Mouse (Mus musculus): ENCODE data around the gene Tmigd3. TPM values are rescaled to one million over a fixed set of nuclear protein-coding genes. Genes with fewer than 3 reads are reported as not detected.

Gene Tmigd3
- total and polyA plus RNA-seq, 3 experiments, result 0.27 to 0.36 TPM; not detected in 1

DNA sequence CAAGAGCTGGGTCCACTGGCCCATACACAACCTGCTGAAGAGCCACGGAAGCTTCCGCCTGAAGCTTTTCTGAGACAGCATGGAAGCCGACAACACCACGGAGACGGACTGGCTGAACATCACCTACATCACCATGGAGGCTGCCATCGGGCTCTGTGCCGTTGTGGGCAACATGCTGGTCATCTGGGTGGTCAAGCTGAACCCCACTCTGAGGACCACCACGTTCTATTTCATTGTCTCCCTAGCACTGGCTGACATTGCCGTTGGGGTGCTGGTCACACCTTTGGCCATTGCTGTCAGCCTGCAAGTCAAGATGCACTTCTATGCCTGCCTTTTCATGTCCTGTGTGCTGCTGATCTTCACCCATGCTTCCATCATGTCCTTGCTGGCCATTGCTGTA is 34.0 kb downstream of the Tmigd3 start:
- DNase-seq (ENCODE audit: low read depth, low spot score), result no peak

DNA sequence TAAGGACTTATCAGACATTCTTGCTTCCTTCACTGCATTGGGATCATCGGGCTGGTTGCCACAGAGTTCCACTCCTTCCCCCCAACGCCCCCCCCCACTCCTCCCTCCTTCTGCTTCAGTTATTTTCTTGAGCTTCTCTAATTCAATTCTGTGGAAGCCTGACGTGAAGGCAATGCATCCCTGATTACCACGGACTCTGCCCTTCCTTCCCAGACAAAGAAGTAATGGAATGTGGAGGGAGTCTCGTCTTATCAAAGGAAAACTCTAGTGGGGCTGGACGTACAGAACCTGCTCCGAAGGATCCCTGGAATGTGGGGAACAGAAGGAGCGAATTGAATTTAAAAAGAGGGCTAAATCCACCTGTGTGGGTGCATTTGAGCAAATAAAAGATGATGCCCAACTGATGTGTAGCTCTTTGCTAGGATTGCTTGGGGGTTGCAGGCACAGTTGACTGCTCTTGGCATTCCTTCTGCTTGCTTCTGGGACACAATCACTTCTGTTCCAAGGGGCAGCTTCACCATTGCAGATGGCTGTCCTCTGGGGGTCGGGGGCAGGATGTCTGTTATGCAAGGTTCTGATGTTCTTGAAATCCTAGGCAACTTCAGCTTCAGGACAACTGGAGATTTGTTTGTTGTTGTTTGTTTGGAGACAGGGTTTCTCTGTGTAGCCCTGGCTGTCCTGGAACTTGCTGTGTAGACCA is 37.4 kb downstream of the Tmigd3 start:
- no peak for DNase-seq (ENCODE audit: low read depth, low spot score)
- Histone ChIP-seq H3K9me3 (replicated peaks; ENCODE audit: insufficient read depth, low read length) (no peaks in the 10 kb centered on the region), H3K9ac (ENCODE audit: control insufficient read depth, low read depth, low read length, poor library complexity, severe bottlenecking) (no peak overlapping the region), H3K79me2 (ENCODE audit: control insufficient read depth, insufficient read depth, low read length, poor library complexity) (no peaks in the 10 kb centered on the region), H3K27me3 (ENCODE audit: control insufficient read depth in 1 of 2, insufficient read depth in 2 of 2, low read length in 2 of 2) (no peaks in the 10 kb centered on the region), H3K4me3 (ENCODE audit: control insufficient read depth in 1 of 2, insufficient read depth in 1 of 2, low read depth in 2 of 2, low read length in 2 of 2) (no peak overlapping the region), H3K36me3 (ENCODE audit: control insufficient read depth in 1 of 2, insufficient read depth in 2 of 2, low read length in 2 of 2) (peaks cover 0 to 36% of the 10 kb centered on the region in 2 experiments; a peak in 2 of 4 replicates), H3K27ac (ENCODE audit: control insufficient read depth, low read depth, low read length) (no peak overlapping the region), H3K4me1 (ENCODE audit: control insufficient read depth in 1 of 2, insufficient read depth in 2 of 2, low read length in 2 of 2) (peaks cover 19 to 41% of the 10 kb centered on the region in 2 experiments)
- no peak for TF ChIP-seq ZC3H11A (IDR thresholded peaks at IDR 0.05; ENCODE audit: low read depth, low read length)
- TF ChIP-seq TCF12 (IDR thresholded peaks at IDR 0.05; ENCODE audit: low read depth, low read length), result no peak
- no peak for TF ChIP-seq MAFK (IDR thresholded peaks at IDR 0.05; ENCODE audit: borderline replicate concordance, low read depth, low read length)
- TF ChIP-seq E2F4 (IDR thresholded peaks at IDR 0.05; ENCODE audit: borderline replicate concordance, low read depth, low read length), result no peak
- no peak for TF ChIP-seq POLR2A (IDR thresholded peaks at IDR 0.05; ENCODE audit: control insufficient read depth in 1 of 2, insufficient read depth in 1 of 2, low read depth in 1 of 2, low read length in 2 of 2, poor library complexity in 1 of 2)
- TF ChIP-seq SMC3 (IDR thresholded peaks at IDR 0.05; ENCODE audit: low read depth, low read length), result no peak
- TF ChIP-seq ZNF384 (IDR thresholded peaks at IDR 0.05; ENCODE audit: low read depth, low read length), result no peak
- TF ChIP-seq KAT2A (conservative IDR thresholded peaks at IDR 0.05; ENCODE audit: low read depth, low read length), result no peak
- no peak for TF ChIP-seq GABPA (IDR thresholded peaks at IDR 0.05; ENCODE audit: low read depth, low read length)

More for the DNA sequence above, 34.0 kb downstream of the Tmigd3 start:
- no peaks in the 10 kb centered on the region for H3K9me3 ChIP-seq (replicated peaks; ENCODE audit: insufficient read depth, low read length)
- H3K27me3 ChIP-seq (ENCODE audit: control insufficient read depth in 1 of 2, insufficient read depth in 2 of 2, low read length in 2 of 2), result no peaks in the 10 kb centered on the region
- H3K27ac ChIP-seq (ENCODE audit: control insufficient read depth, low read depth, low read length), result peak overlapping the region; percentile 66
- H3K9ac ChIP-seq (ENCODE audit: control insufficient read depth, low read depth, low read length, poor library complexity, severe bottlenecking), result peak overlapping the region; percentile 18; the same call in 1 of the 2 replicates
- no peak for TF ChIP-seq CHD2 (IDR thresholded peaks at IDR 0.05; ENCODE audit: low read length)
- TF ChIP-seq GATA1 (IDR thresholded peaks at IDR 0.05; ENCODE audit: low read depth, low read length), result no peak
- TF ChIP-seq ELF1 (IDR thresholded peaks at IDR 0.05; ENCODE audit: low read depth, low read length), result no peak
- no peak for TF ChIP-seq NRF1 (IDR thresholded peaks at IDR 0.05; ENCODE audit: insufficient read depth, low read depth, low read length, poor library complexity, severe bottlenecking)
- no peak for TF ChIP-seq ETS1 (IDR thresholded peaks at IDR 0.05; ENCODE audit: low read depth, low read length)
- TF ChIP-seq POLR2AphosphoS5 (IDR thresholded peaks at IDR 0.05; ENCODE audit: borderline replicate concordance, low read depth, low read length), result no peak
- TF ChIP-seq MAZ (IDR thresholded peaks at IDR 0.05; ENCODE audit: low read depth, low read length), result no peak
- no peak for TF ChIP-seq MAX (IDR thresholded peaks at IDR 0.05; ENCODE audit: low read length)
- no peaks in the 10 kb centered on the region for H3K79me2 ChIP-seq (ENCODE audit: control insufficient read depth, insufficient read depth, low read length, poor library complexity)
- H3K4me3 ChIP-seq (ENCODE audit: control insufficient read depth in 1 of 2, insufficient read depth in 1 of 2, low read depth in 2 of 2, low read length in 2 of 2), result no peak overlapping the region
- peaks cover 0 to 28% of the 10 kb centered on the region in 2 experiments; a peak in 2 of 4 replicates for H3K36me3 ChIP-seq (ENCODE audit: control insufficient read depth in 1 of 2, insufficient read depth in 2 of 2, low read length in 2 of 2)
- H3K4me1 ChIP-seq (ENCODE audit: control insufficient read depth in 1 of 2, insufficient read depth in 2 of 2, low read length in 2 of 2), result peaks cover 11 to 35% of the 10 kb centered on the region in 2 experiments
